Mouse (Mus musculus): ENCODE measurements around the gene Ccdc137. TPM values are rescaled to one million over a fixed set of nuclear protein-coding genes. Genes with fewer than 3 reads are reported as not detected.

The Ccdc137 gene
- polyA plus RNA-seq, 1 experiment from 2014 or later: 29.5 TPM

DNA sequence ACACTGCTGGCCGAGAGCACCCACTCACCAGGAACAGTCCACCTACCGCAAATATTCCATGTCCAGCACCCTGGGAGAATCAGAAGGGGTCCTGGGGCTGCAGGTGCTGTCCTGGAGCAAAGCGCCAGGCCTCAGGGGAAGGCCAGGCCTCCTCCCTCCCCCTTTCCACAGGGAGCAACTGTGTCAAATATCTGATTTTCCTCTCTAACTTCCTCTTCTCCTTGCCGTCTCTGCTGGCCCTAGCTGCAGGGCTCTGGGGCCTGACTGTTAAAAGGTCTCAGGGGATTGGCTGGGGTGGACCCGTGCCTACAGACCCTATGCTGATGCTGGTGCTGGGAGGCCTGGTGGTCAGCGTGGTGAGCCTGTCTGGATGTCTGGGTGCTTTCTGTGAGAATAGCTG, 13.8 kb upstream of the Ccdc137 start:
- Histone ChIP-seq H3K27ac (no peak overlapping the region), H3K4me2 (ENCODE audit: low read length) (no peak overlapping the region)
- ATAC-seq (replicated peaks; ENCODE audit: low FRiP score, low read depth): no peak

DNA sequence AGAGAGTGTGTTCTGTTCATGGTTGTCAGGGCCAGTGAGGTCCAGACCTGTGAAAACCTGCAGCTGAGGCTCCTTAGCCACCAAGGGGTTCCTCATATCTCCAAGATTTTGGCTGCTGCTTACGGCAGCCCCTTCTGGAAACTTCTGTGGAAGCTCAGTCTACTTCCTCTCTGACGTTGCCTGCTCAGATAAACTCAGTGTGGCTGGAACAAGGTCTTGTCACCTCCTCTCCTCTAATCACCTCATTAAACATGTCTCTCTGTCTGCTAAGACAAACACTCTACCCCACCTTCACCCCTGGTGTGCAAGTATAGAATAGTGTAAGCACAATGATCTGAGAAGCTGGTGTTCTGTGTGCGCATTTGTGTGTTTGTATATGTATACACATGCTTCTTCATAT, 12.4 kb upstream of the Ccdc137 start:
- 56% methylated on average over 3 of the region's 3 CpGs for WGBS
- no peaks in the 10 kb centered on the region; the same call in 1 of the 2 replicates for H3K4me1 ChIP-seq (replicated peaks; ENCODE audit: insufficient read depth, low read length)
- no peak overlapping the region for H3K4me2 ChIP-seq (ENCODE audit: low read length)
- ATAC-seq (replicated peaks; ENCODE audit: low FRiP score, low read depth) (no peak), DNase-seq (ENCODE audit: low spot score) (no peak)
- H3K36me3 ChIP-seq (ENCODE audit: insufficient read depth, low read length): no peaks in the 10 kb centered on the region
- H3K9ac ChIP-seq (ENCODE audit: low read depth, low read length): no peak overlapping the region
- no peak overlapping the region for H3K4me3 ChIP-seq (replicated peaks; ENCODE audit: low read depth, low read length)
- H3K27me3 ChIP-seq (ENCODE audit: insufficient read depth, low read length): no peaks in the 10 kb centered on the region
- H3K27ac ChIP-seq: no peak overlapping the region
- H3K9me3 ChIP-seq (replicated peaks; ENCODE audit: low read length): no peaks in the 10 kb centered on the region
- no peak for TF ChIP-seq CTCF (IDR thresholded peaks at IDR 0.05; ENCODE audit: low read depth)

More for the DNA sequence above, 13.8 kb upstream of the Ccdc137 start:
- Histone ChIP-seq H3K9ac (ENCODE audit: low read depth, low read length) (no peak overlapping the region), H3K36me3 (ENCODE audit: insufficient read depth, low read length) (no peaks in the 10 kb centered on the region), H3K9me3 (replicated peaks; ENCODE audit: low read length) (no peaks in the 10 kb centered on the region), H3K4me3 (replicated peaks; ENCODE audit: low read depth, low read length) (no peak overlapping the region), H3K4me1 (replicated peaks; ENCODE audit: insufficient read depth, low read length) (no peaks in the 10 kb centered on the region; the same call in 1 of the 2 replicates), H3K27me3 (ENCODE audit: insufficient read depth, low read length) (no peaks in the 10 kb centered on the region)
- no peak for DNase-seq (ENCODE audit: low spot score)
- 68% methylated on average over 6 of the region's 6 CpGs for WGBS
- no peak for TF ChIP-seq CTCF (IDR thresholded peaks at IDR 0.05; ENCODE audit: low read depth)

DNA sequence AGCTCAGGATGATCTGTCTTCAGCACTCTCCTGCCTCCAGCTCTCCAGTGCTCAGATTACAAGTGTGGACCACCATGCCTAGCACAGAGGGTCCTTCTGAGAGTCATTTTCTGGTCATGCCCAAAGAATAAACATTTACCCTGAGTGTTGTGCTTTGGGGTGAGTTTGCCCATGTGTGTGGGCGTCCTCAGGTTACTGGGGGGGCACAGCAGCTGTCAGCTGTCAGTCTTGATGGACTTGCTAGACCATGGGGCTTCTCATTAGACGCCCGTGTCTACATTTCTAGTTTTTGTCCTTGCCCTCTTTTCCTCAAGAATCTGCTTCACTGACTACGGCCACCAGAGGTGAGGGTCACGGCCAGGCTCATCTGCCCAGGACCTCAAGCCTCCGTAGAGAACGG, 10.7 kb upstream of the Ccdc137 start:
- H3K27me3 ChIP-seq (ENCODE audit: insufficient read depth, low read length): no peaks in the 10 kb centered on the region
- H3K4me3 ChIP-seq (replicated peaks; ENCODE audit: low read depth, low read length): no peak overlapping the region
- TF ChIP-seq CTCF (IDR thresholded peaks at IDR 0.05; ENCODE audit: low read depth): no peak
- 52% methylated on average over 7 of the region's 7 CpGs for WGBS
- no peak for DNase-seq (ENCODE audit: low spot score)
- no peak overlapping the region for H3K27ac ChIP-seq
- H3K36me3 ChIP-seq (ENCODE audit: insufficient read depth, low read length): no peaks in the 10 kb centered on the region
- H3K9ac ChIP-seq (ENCODE audit: low read depth, low read length): no peak overlapping the region
- H3K9me3 ChIP-seq (replicated peaks; ENCODE audit: low read length): no peaks in the 10 kb centered on the region
- H3K4me1 ChIP-seq (replicated peaks; ENCODE audit: insufficient read depth, low read length): no peaks in the 10 kb centered on the region; the same call in 1 of the 2 replicates
- no peak for ATAC-seq (replicated peaks; ENCODE audit: low FRiP score, low read depth)
- no peak overlapping the region for H3K4me2 ChIP-seq (ENCODE audit: low read length)

DNA sequence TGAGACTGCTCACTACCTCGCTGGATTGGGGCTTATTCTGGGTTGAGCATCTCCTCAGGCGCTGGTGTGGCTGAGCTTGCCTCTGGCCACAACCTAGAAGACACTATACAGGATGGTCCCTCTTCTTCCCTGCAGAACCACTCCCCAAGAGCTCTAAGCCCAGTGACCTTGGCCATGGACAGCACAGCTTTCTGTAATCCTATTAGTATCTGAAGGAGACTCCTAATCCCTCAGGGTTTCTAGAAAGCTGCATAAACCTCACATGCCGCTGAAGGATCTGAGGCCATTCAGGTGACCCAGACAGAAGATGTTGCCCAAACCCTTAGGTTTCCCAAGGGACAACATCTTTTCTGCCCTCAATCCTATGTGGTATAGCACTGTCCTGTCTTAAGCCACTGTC, 5.7 kb upstream of the Ccdc137 start:
- 54% methylated on average over 3 of the region's 3 CpGs for WGBS
- no peaks in the 10 kb centered on the region for H3K27me3 ChIP-seq (ENCODE audit: insufficient read depth, low read length)
- H3K9ac ChIP-seq (ENCODE audit: low read depth, low read length): no peak overlapping the region
- H3K4me3 ChIP-seq (replicated peaks; ENCODE audit: low read depth, low read length): no peak overlapping the region
- ATAC-seq (replicated peaks; ENCODE audit: low FRiP score, low read depth): no peak
- no peaks in the 10 kb centered on the region for H3K36me3 ChIP-seq (ENCODE audit: insufficient read depth, low read length)
- no peaks in the 10 kb centered on the region for H3K9me3 ChIP-seq (replicated peaks; ENCODE audit: low read length)
- no peaks in the 10 kb centered on the region; the same call in 1 of the 2 replicates for H3K4me1 ChIP-seq (replicated peaks; ENCODE audit: insufficient read depth, low read length)
- H3K27ac ChIP-seq: no peak overlapping the region
- TF ChIP-seq CTCF (IDR thresholded peaks at IDR 0.05; ENCODE audit: low read depth): no peak
- no peak for DNase-seq (ENCODE audit: low spot score)
- H3K4me2 ChIP-seq (ENCODE audit: low read length): no peak overlapping the region

DNA sequence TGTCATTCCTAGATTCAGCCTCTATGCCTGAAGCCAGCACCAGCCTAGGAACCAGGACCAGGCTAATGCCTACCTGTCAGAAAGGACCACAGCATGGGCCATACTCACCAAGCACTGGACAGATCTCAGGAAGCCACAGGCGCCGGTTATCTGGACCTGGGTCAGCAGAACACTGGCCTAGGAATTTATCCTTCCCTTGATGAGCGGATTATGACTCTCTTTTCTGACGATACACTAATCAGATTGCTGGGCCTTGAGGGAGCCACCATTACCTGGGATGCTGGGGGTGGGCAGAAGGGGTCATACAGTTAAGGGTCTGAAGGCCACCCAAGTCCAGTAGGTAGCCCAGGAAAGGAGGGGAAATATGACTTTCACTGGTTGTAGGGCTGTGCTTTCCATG, 4.6 kb upstream of the Ccdc137 start, which contains the start of gene Pde6g:
Gene Pde6g (minus strand): TSS at position 195 of the 400 bp plus-strand sequence.
- no peaks in the 10 kb centered on the region for H3K27me3 ChIP-seq (ENCODE audit: insufficient read depth, low read length)
- no peak within 1 kb of the TSS for H3K4me2 ChIP-seq (ENCODE audit: low read length)
- H3K27ac ChIP-seq: no peak within 1 kb of the TSS
- H3K4me3 ChIP-seq (replicated peaks; ENCODE audit: low read depth, low read length): no peak within 1 kb of the TSS
- no peak for TF ChIP-seq CTCF (IDR thresholded peaks at IDR 0.05; ENCODE audit: low read depth)
- 83% methylated on average over 4 of the region's 4 CpGs for WGBS
- no peaks in the 10 kb centered on the region; the same call in 1 of the 2 replicates for H3K4me1 ChIP-seq (replicated peaks; ENCODE audit: insufficient read depth, low read length)
- H3K36me3 ChIP-seq (ENCODE audit: insufficient read depth, low read length): no peaks in the 10 kb centered on the region
- ATAC-seq (replicated peaks; ENCODE audit: low FRiP score, low read depth): no peak
- H3K9me3 ChIP-seq (replicated peaks; ENCODE audit: low read length): no peaks in the 10 kb centered on the region
- no peak within 1 kb of the TSS for H3K9ac ChIP-seq (ENCODE audit: low read depth, low read length)
- no peak for DNase-seq (ENCODE audit: low spot score)

DNA sequence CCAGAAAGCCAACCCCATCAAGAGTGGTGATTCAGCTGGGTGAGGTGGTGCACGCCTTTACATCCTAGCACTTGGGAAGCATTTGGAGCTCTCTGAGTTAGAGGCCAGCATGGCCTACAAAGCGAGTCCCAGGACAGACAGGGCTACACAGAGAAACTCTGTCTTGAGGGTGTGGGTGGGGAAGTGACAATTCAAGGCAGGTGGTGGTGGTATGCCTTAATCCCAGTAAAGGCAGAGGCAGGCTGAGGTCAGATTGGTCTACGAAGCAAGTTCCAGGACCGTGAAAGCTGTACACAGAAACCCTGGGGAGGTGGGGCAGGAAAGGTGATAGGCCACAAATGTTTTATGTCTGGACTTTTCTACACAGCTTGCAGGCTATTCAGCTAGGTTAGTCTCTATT, 3.0 kb upstream of the Ccdc137 start:
- H3K4me2 ChIP-seq (ENCODE audit: low read length): no peak overlapping the region
- 0 out of 2 replicates have a peak, but pooled peaks cover 5% of the 10 kb centered on the region for H3K36me3 ChIP-seq (ENCODE audit: insufficient read depth, low read length)
- no peak overlapping the region for H3K27ac ChIP-seq
- DNase-seq (ENCODE audit: low spot score): no peak
- no peak overlapping the region for H3K9ac ChIP-seq (ENCODE audit: low read depth, low read length)
- ATAC-seq (replicated peaks; ENCODE audit: low FRiP score, low read depth): no peak
- H3K4me3 ChIP-seq (replicated peaks; ENCODE audit: low read depth, low read length): no peak overlapping the region
- H3K4me1 ChIP-seq (replicated peaks; ENCODE audit: insufficient read depth, low read length): peaks cover 6% of the 10 kb centered on the region
- WGBS: 90% methylated on average over 4 of the region's 4 CpGs
- no peaks in the 10 kb centered on the region for H3K9me3 ChIP-seq (replicated peaks; ENCODE audit: low read length)
- no peak for TF ChIP-seq CTCF (IDR thresholded peaks at IDR 0.05; ENCODE audit: low read depth)
- no peaks in the 10 kb centered on the region for H3K27me3 ChIP-seq (ENCODE audit: insufficient read depth, low read length)

DNA sequence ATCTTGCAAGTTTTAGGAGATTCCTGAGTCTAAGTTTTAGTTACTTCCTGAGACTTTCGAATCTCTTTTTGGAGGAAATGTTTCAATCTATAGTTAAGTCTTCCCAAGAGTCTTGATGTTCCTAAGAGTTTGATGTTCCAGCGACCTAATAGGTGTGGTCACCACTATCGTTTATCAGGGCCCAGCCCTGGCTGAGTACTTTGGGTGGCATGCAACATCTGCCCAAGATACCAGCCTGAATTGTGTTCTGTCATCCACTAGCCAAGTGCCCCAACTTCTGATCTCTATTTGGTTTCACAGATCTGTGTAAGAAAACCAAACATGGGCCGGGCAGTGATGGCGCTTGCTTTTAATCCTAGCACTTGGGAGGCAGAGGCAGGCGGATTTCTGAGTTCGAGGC, 2.5 kb upstream of the Ccdc137 start:
- DNase-seq (ENCODE audit: low spot score) (no peak), ATAC-seq (replicated peaks; ENCODE audit: low FRiP score, low read depth) (no peak)
- H3K9ac ChIP-seq (ENCODE audit: low read depth, low read length): no peak overlapping the region
- no peak for TF ChIP-seq CTCF (IDR thresholded peaks at IDR 0.05; ENCODE audit: low read depth)
- H3K4me2 ChIP-seq (ENCODE audit: low read length): no peak overlapping the region
- no peak overlapping the region for H3K27ac ChIP-seq
- no peaks in the 10 kb centered on the region for H3K9me3 ChIP-seq (replicated peaks; ENCODE audit: low read length)
- H3K4me3 ChIP-seq (replicated peaks; ENCODE audit: low read depth, low read length): no peak overlapping the region
- 0 out of 2 replicates have a peak, but pooled peaks cover 6% of the 10 kb centered on the region for H3K36me3 ChIP-seq (ENCODE audit: insufficient read depth, low read length)
- no peaks in the 10 kb centered on the region for H3K27me3 ChIP-seq (ENCODE audit: insufficient read depth, low read length)
- H3K4me1 ChIP-seq (replicated peaks; ENCODE audit: insufficient read depth, low read length): peaks cover 6% of the 10 kb centered on the region
- 93% methylated on average over 7 of the region's 7 CpGs for WGBS
